Mouse (Mus musculus) forebrain, postnatal 0 days (tissue): ENCODE data around the gene Als2cr12. TPM values are rescaled to one million over a fixed set of nuclear protein-coding genes. Genes with fewer than 3 reads are reported as not detected.

Experiments used
- ATAC-seq: fragments of 200-750 bp; cut with Nextera tagmentation; 2 replicates; pipeline ENCODE4 v1.8.0; 2017; ENCODE audit warnings: mild to moderate bottlenecking, moderate library complexity
- DNase-seq: peaks from one replicate; pipeline ENCODE4 v3.0.0-alpha.2; 2015
- H3K27ac ChIP-seq: fragments of 300-500 bp; sonication (generic); 2 replicates; pipeline ENCODE4 v1.5.1; 2014; ENCODE audit warnings: low read depth, mild to moderate bottlenecking, antibody characterized with exemption, low read length, moderate library complexity, mixed read lengths
- H3K27me3 ChIP-seq: fragments of 300-500 bp; sonication (generic); 2 replicates; pipeline ENCODE4 v1.6.1; 2014; ENCODE audit warnings: mild to moderate bottlenecking, low read length, mixed read lengths; ENCODE audit not compliant: insufficient read depth
- H3K36me3 ChIP-seq: fragments of 300-500 bp; sonication (generic); 2 replicates; pipeline ENCODE4 v1.6.1; 2014; ENCODE audit warnings: mild to moderate bottlenecking, moderate library complexity; ENCODE audit not compliant: insufficient read depth
- H3K4me1 ChIP-seq: fragments of 300-500 bp; sonication (generic); 2 replicates; pipeline ENCODE4 v1.6.1; 2014; ENCODE audit warnings: antibody characterized with exemption; ENCODE audit not compliant: insufficient read depth
- H3K4me2 ChIP-seq: fragments of 300-500 bp; sonication (generic); 2 replicates; pipeline ENCODE4 v1.6.1; 2014; ENCODE audit warnings: low read depth, mild to moderate bottlenecking, moderate library complexity
- H3K4me3 ChIP-seq: fragments of 300-500 bp; sonication (generic); 2 replicates; pipeline ENCODE4 v1.5.1; 2014; ENCODE audit warnings: low read depth, low read length, mixed read lengths
- H3K9ac ChIP-seq: fragments of 300-500 bp; sonication (generic); 2 replicates; pipeline ENCODE4 v1.6.1; 2014; ENCODE audit warnings: mild to moderate bottlenecking
- H3K9me3 ChIP-seq: fragments of 300-500 bp; sonication (generic); 2 replicates; pipeline ENCODE4 v1.6.1; 2016; ENCODE audit warnings: low read length
- CTCF ChIP-seq: sonication (generic); IDR thresholded peaks from 2 replicates; pipeline ENCODE4 v1.5.1; 2016; ENCODE audit warnings: antibody characterized with exemption, control low read depth, low read depth
- WGBS: fragments of 180-500 bp; shearing (Covaris S2); extraction: QIAGEN DNeasy Blood & Tissue Kit; methylation state at CpG from one replicate; pipeline ENCODE4 v1.1.7; 2014; 5-methylcytosine and 5-hydroxymethylcytosine counted together
- polyA plus RNA-seq: library from polyadenylated mRNA; unstranded; fragments of >200 nt; fragmentation: Nextera tagmentation; extraction: Ambion mirVana; gene quantifications from 2 replicates; pipeline ENCODE4 v1.2.1, GENCODE M21; 2015
- total RNA-seq: library from RNA; depleted of rRNA; stranded (reverse); fragments of >200 nt; gene quantifications from 2 replicates; pipeline ENCODE4 v1.2.3, GENCODE M21; 2014

The Als2cr12 gene
- total and polyA plus RNA-seq, 2 experiments from 2014 or later = 0.12 TPM; not detected in 1

GRCm38 (mm10) chr1:58617978-58618668 is 77.7 kb downstream of the Als2cr12 start:
- Histone ChIP-seq H3K27me3 (no peaks in the 10 kb centered on the region), H3K4me1 (0 out of 2 replicates have a peak, but pooled peaks cover 2% of the 10 kb centered on the region), H3K27ac (no peak overlapping the region), H3K9me3 (no peaks in the 10 kb centered on the region), H3K9ac (no peak overlapping the region), H3K4me3 (no peak overlapping the region), H3K36me3 (no peaks in the 10 kb centered on the region), H3K4me2 (no peak overlapping the region)
- no peak for ATAC-seq
- WGBS = 68% methylated on average over 6 of the region's 6 CpGs
- no peak for DNase-seq
- TF ChIP-seq CTCF = no peak

DNA sequence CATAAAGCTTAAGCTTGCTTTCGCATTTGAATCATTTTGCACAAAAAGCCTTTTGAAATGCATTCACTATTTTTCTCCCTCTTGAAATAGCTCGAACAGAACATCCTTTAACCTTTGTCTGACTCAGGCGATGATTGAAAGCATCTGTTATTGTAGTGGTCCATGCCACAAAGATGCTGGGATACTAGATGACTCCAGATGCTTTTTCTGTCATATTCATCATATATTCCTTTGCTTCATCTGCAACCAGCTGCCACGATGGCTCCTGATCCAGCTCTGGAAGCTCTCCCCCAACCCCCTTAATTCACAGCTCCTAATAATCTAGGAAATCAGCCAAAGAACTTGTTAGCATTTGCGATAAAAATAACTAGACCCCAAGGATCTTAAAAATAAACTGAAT is 78.7 kb downstream of the Als2cr12 start:
- DNase-seq = peak; percentile 45
- Histone ChIP-seq H3K9me3 (no peaks in the 10 kb centered on the region), H3K4me1 (0 out of 2 replicates have a peak, but pooled peaks cover 2% of the 10 kb centered on the region), H3K4me3 (no peak overlapping the region), H3K4me2 (no peak overlapping the region), H3K27ac (no peak overlapping the region), H3K27me3 (no peaks in the 10 kb centered on the region), H3K9ac (no peak overlapping the region), H3K36me3 (no peaks in the 10 kb centered on the region)
- no peak for TF ChIP-seq CTCF
- peak; percentile 73 for ATAC-seq
- WGBS = 38% methylated on average over 5 of the region's 5 CpGs

GRCm38 (mm10) chr1:58616176-58616575 is 79.6 kb downstream of the Als2cr12 start:
- H3K4me2 ChIP-seq = no peak overlapping the region
- H3K4me1 ChIP-seq = 0 out of 2 replicates have a peak, but pooled peaks cover 2% of the 10 kb centered on the region
- no peak overlapping the region for H3K9ac ChIP-seq
- H3K9me3 ChIP-seq = no peaks in the 10 kb centered on the region
- H3K27me3 ChIP-seq = no peaks in the 10 kb centered on the region
- H3K27ac ChIP-seq = no peak overlapping the region
- H3K4me3 ChIP-seq = no peak overlapping the region
- no peaks in the 10 kb centered on the region for H3K36me3 ChIP-seq
- WGBS = 64% methylated on average over 3 of the region's 3 CpGs
- no peak for TF ChIP-seq CTCF
- DNase-seq (no peak), ATAC-seq (no peak)

GRCm38 (mm10) chr1:58615146-58615545 is 80.6 kb downstream of the Als2cr12 start:
- WGBS = 87% methylated on average over 4 of the region's 4 CpGs
- Histone ChIP-seq H3K27ac (no peak overlapping the region), H3K27me3 (no peaks in the 10 kb centered on the region), H3K4me3 (no peak overlapping the region), H3K9me3 (no peaks in the 10 kb centered on the region), H3K4me1 (0 out of 2 replicates have a peak, but pooled peaks cover 2% of the 10 kb centered on the region), H3K4me2 (no peak overlapping the region), H3K36me3 (no peaks in the 10 kb centered on the region), H3K9ac (no peak overlapping the region)
- TF ChIP-seq CTCF = no peak
- no peak for DNase-seq
- ATAC-seq = no peak

- no peak for ATAC-seq
- no peak for DNase-seq
- Histone ChIP-seq H3K9me3 (no peaks in the 10 kb centered on the region), H3K4me1 (0 out of 2 replicates have a peak, but pooled peaks cover 2% of the 10 kb centered on the region), H3K27me3 (no peaks in the 10 kb centered on the region), H3K9ac (no peak overlapping the region), H3K27ac (no peak overlapping the region), H3K36me3 (no peaks in the 10 kb centered on the region), H3K4me3 (no peak overlapping the region), H3K4me2 (no peak overlapping the region)
- 55% methylated on average over 3 of the region's 3 CpGs for WGBS
- no peak for TF ChIP-seq CTCF
Observed at GRCm38 (mm10) chr1:58614424-58614823, 81.4 kb downstream of the Als2cr12 start.

DNA sequence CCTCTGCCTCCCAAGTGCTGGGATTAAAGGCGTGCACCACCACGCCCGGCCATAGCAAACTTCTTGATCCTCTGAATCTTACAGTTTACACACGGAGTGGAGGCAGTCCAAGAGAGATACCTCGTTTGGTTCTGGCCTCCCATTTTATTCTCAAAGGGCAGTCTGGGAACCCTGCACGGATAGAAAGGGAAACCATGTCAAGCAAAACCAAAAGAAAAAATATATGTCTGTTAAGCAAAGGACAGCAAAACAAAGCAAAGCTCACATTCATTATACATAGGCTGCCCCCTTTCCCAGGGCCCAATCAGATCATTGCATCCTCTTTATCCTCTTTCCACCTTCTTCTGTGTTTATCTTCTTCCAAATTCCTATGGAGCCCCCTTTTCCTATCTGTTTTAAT is 82.0 kb downstream of the Als2cr12 start:
- DNase-seq (no peak), ATAC-seq (no peak)
- Histone ChIP-seq H3K27ac (no peak overlapping the region), H3K36me3 (no peaks in the 10 kb centered on the region), H3K9ac (no peak overlapping the region), H3K4me1 (0 out of 2 replicates have a peak, but pooled peaks cover 2% of the 10 kb centered on the region), H3K4me2 (no peak overlapping the region), H3K27me3 (no peaks in the 10 kb centered on the region), H3K9me3 (no peaks in the 10 kb centered on the region), H3K4me3 (no peak overlapping the region)
- WGBS = 83% methylated on average over 6 of the region's 6 CpGs
- TF ChIP-seq CTCF = no peak

DNA sequence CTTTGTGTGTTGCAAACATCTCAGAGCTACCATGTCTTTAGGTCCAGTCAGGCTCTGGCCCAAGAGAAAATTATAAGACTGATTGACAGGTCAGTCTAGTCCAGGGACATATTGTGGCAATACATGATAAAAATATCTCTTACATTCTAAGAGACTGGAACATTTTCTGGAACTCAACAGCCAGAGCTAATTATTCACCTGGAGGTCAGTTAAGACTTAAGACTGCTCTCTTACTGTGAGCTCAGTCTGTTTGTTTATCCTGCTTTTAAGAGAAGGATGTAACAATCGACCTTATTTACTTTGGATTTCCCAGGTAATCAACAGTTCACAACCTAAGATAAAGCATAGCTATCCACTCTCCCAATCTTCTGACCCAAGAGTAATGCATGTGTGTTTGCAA is 85.2 kb downstream of the Als2cr12 start:
- 44% methylated on average over 1 of the region's 1 CpGs for WGBS
- no peak for TF ChIP-seq CTCF
- ATAC-seq (no peak), DNase-seq (no peak)
- Histone ChIP-seq H3K36me3 (no peaks in the 10 kb centered on the region), H3K27me3 (no peaks in the 10 kb centered on the region), H3K27ac (no peak overlapping the region), H3K9me3 (no peaks in the 10 kb centered on the region), H3K4me2 (no peak overlapping the region), H3K4me1 (no peaks in the 10 kb centered on the region), H3K4me3 (no peak overlapping the region), H3K9ac (no peak overlapping the region)
